Mouse (Mus musculus): ENCODE measurements around the gene Snap91.
A peak's percentile ranks its signal among the peaks of the same experiment; 100 is the strongest.

Gene Snap91

GRCm38 (mm10) chr9:86814340-86814739 lies 66.1 kb downstream of the Snap91 start:
- DNase-seq (ENCODE audit: low spot score in 2 of 2) = no peak

GRCm38 (mm10) chr9:86813327-86813726 lies 67.1 kb downstream of the Snap91 start:
- no peak for DNase-seq (ENCODE audit: low spot score in 2 of 2)

GRCm38 (mm10) chr9:86810696-86811232 lies 69.7 kb downstream of the Snap91 start:
- DNase-seq (ENCODE audit: low spot score in 2 of 2) = no peak

GRCm38 (mm10) chr9:86810213-86810612 lies 70.2 kb downstream of the Snap91 start:
- DNase-seq (ENCODE audit: low spot score in 2 of 2) = no peak

- DNase-seq (ENCODE audit: low spot score in 2 of 2) = peak in 1 of 2 experiments; percentile 12
Observed at GRCm38 (mm10) chr9:86800600-86801163, 79.8 kb downstream of the Snap91 start.

- DNase-seq (ENCODE audit: low spot score in 2 of 2) = no peak
Observed at GRCm38 (mm10) chr9:86799099-86799498, 81.4 kb downstream of the Snap91 start.

GRCm38 (mm10) chr9:86798686-86799085 lies 81.8 kb downstream of the Snap91 start:
- DNase-seq (ENCODE audit: low spot score in 2 of 2) = no peak

GRCm38 (mm10) chr9:86798129-86798528 lies 82.3 kb downstream of the Snap91 start:
- DNase-seq (ENCODE audit: low spot score in 2 of 2) = no peak

- DNase-seq (ENCODE audit: low spot score in 2 of 2) = no peak
Observed at GRCm38 (mm10) chr9:86797553-86797952, 82.9 kb downstream of the Snap91 start.

- no peak for DNase-seq (ENCODE audit: low spot score in 2 of 2)
Observed at GRCm38 (mm10) chr9:86795236-86795635, 85.2 kb downstream of the Snap91 start.

- DNase-seq (ENCODE audit: low spot score in 2 of 2) = no peak
Observed at GRCm38 (mm10) chr9:86791927-86792326, 88.5 kb downstream of the Snap91 start.

GRCm38 (mm10) chr9:86789186-86789585 lies 91.3 kb downstream of the Snap91 start:
- DNase-seq (ENCODE audit: low spot score in 2 of 2) = no peak

GRCm38 (mm10) chr9:86782836-86783235 lies 97.6 kb downstream of the Snap91 start:
- no peak for DNase-seq (ENCODE audit: low spot score in 2 of 2)

GRCm38 (mm10) chr9:86781426-86781825 lies 99.0 kb downstream of the Snap91 start:
- DNase-seq (ENCODE audit: low spot score in 2 of 2) = no peak

GRCm38 (mm10) chr9:86778212-86778611 lies 102.2 kb downstream of the Snap91 start:
- no peak for DNase-seq (ENCODE audit: low spot score in 2 of 2)

- no peak for DNase-seq (ENCODE audit: low spot score in 2 of 2)
Observed at GRCm38 (mm10) chr9:86777309-86777708, 103.1 kb downstream of the Snap91 start.

- no peak for DNase-seq (ENCODE audit: low spot score in 2 of 2)
Observed at GRCm38 (mm10) chr9:86775374-86775773, 105.1 kb downstream of the Snap91 start.

GRCm38 (mm10) chr9:86773996-86774395 lies 106.5 kb downstream of the Snap91 start:
- no peak for DNase-seq (ENCODE audit: low spot score in 2 of 2)

- no peak for DNase-seq (ENCODE audit: low spot score in 2 of 2)
Observed at GRCm38 (mm10) chr9:86772897-86773296, 107.6 kb downstream of the Snap91 start.

GRCm38 (mm10) chr9:86766991-86767390 lies 113.5 kb downstream of the Snap91 start:
- no peak for DNase-seq (ENCODE audit: low spot score in 2 of 2)

GRCm38 (mm10) chr9:86764002-86764401 lies 116.5 kb downstream of the Snap91 start:
- DNase-seq (ENCODE audit: low spot score in 2 of 2) = no peak

- DNase-seq (ENCODE audit: low spot score in 2 of 2) = no peak
Observed at GRCm38 (mm10) chr9:86762477-86763376, 117.7 kb downstream of the Snap91 start.
